Mouse (Mus musculus) small intestine, adult 2 months (tissue): ENCODE results near the gene Cnnm2.

Source experiments
- CTCF ChIP-seq: fragments of 200-500 bp; IDR thresholded peaks from 2 replicates; pipeline ENCODE4 v1.5.1; 2012; ENCODE audit warnings: low read depth, mild to moderate bottlenecking, control low read depth, inconsistent platforms, low read length, moderate library complexity, mixed read lengths; ENCODE audit not compliant: insufficient replicate concordance, insufficient read length; ENCODE audit errors: extremely low read depth
- POLR2A ChIP-seq: fragments of 200-500 bp; IDR thresholded peaks from 2 replicates; pipeline ENCODE4 v1.6.1; 2012; ENCODE audit warnings: low read depth, mild to moderate bottlenecking, control low read depth, inconsistent platforms, low read length, moderate library complexity

- TF ChIP-seq CTCF (no peak), POLR2A (no peak)
Measured at GRCm38 (mm10) chr19:46731351-46731750, 30.0 kb upstream of the Cnnm2 start.
